Mouse (Mus musculus) right cerebral cortex, postnatal 14 days (tissue): Measurements from ENCODE around the gene Scnn1b.

Experiments
- DNase-seq: peaks from one replicate; pipeline ENCODE4 v3.0.0; 2022

Gene Scnn1b

GRCm38 (mm10) chr7:121864858-121865585, at the start of gene Scnn1b:
Gene Scnn1b (plus strand): TSS chr7:121865038.
- no peak for DNase-seq

- DNase-seq = no peak
Observed at GRCm38 (mm10) chr7:121821632-121822031, 43.2 kb upstream of the Scnn1b start.

DNA sequence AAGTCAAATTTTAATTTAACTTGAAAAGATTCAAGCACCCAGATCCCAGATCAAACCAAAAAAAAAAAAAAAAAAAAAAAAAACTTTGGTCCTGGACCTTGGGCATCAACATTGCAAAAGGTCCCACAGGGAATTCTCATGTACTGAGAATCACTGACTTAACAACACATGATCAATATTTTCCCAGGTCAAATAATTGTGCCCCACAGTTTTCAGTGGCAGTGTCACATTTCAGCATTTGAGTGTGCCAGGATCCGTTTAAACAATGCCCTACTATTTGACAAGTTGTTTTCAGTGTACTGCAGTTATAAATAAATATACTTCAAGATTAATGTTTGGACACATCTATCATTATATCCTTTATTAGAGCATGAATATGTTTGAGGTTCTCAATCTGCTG, 36.4 kb upstream of the Scnn1b start:
- no peak for DNase-seq

GRCm38 (mm10) chr7:121835392-121835791, 29.4 kb upstream of the Scnn1b start:
- no peak for DNase-seq

DNA sequence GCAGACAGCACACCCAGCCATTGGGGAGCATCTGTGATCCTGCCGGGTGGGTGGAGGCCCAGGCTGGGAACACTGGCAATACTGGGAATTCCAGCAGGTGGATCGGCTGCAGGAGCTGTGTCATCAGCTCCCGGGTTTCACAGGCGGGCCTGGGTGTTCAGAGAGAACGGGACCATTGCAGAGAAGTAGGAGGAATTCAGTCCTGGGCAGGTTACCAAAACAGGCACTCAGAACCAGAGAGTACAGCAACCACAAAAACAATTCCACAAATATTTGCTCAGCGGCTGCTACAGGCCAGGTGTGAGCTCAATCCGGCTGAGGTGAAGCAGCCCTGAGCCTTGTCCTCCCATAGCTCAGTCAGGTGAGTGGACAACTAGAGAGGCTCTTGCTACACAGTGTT, 28.0 kb upstream of the Scnn1b start:
- no peak for DNase-seq

GRCm38 (mm10) chr7:121840810-121841209, 24.0 kb upstream of the Scnn1b start:
- DNase-seq = no peak

- no peak for DNase-seq
Observed at GRCm38 (mm10) chr7:121842234-121842633, 22.6 kb upstream of the Scnn1b start.

GRCm38 (mm10) chr7:121845964-121846363, 18.9 kb upstream of the Scnn1b start:
- DNase-seq = no peak

DNA sequence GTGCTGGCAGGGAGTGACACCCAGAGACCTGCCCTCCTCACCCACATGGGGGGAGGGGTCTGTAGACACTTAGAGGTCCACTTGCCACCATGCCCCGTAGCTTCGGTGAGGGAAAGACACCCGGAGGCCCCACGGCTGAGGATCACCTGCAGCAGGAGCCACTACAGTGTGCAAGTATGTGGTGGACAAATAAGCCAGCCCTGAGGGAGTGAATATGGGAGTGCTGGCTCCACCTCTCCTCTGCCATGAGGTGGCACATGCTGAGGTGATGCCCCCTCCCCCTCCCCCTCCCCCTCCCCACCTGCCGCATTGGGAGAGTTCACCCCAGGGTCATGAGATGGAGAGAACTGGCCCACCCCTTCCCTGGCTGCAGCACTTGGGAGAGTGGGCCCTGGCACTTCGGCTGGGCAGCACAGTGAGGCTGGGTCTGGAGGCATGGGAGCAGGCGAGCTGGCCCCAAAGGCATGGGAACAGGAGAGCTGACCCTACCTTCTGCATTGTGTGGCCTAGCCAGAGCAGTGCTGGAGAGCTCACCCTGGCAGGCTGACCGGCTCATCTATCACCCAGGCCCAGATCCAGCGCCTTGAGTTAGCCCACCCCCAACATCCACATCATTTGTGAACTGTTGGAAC, 16.2 kb upstream of the Scnn1b start:
- no peak for DNase-seq

DNA sequence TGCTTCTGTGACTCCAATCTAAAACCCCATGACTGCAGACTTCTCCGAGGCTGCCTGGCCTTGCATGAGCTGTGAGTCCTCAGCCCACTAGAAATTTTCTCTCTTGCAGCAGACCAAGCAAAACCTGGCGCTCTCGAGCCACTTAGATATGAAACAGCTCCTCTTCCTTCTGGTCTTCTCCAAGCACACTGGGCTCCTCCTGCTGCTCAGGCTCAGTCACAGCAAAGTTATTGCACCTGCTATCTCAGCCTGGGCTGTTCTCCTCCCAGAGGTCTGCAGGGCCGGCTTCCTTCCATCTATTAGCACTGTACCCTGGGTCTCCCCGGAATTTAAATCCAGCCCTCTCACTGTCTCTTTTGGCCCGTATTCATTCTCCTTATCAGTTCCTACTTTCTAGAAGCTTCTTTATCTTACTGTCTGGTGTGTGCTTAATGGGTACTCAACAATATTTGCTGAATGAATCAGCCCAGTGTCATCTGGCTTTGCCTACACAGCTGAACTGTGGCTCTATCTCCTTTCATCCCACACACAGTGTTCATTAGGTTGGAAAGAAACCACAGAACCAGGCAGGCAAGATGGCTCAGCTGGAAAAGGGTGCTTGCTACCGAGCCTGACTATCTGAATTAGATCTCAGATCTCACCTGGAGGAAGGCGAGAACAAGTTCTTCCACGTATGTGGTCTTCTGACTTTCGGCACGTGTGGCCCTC, 7.5 kb upstream of the Scnn1b start:
- no peak for DNase-seq

- DNase-seq = no peak
Observed at GRCm38 (mm10) chr7:121858939-121859338, 5.9 kb upstream of the Scnn1b start.

DNA sequence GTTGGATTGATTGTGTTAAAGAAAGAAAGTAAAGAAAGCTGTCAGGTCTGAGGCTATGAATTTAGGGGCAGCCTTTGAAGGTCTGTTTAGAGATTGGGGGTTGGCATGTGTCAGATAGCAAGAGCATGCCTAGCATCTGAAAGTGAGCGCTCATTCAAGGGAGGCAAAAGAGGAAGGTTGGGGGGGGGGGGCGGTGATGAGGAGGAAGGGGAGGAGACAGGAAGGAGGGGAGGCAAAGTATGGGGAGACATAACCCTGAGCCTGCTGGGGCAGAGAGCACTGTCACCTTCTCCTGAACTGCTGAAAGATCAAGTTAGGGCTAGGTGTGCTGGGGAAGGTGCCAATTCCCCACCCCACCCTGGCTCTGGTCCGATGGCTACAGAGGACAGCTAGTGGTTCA, 6.8 kb downstream of the Scnn1b start:
- DNase-seq = no peak

GRCm38 (mm10) chr7:121873998-121874397, 9.2 kb downstream of the Scnn1b start:
- DNase-seq = no peak

- DNase-seq = no peak
Observed at GRCm38 (mm10) chr7:121874784-121875183, 9.9 kb downstream of the Scnn1b start.

- DNase-seq = no peak
Observed at GRCm38 (mm10) chr7:121880246-121880645, 15.4 kb downstream of the Scnn1b start.

DNA sequence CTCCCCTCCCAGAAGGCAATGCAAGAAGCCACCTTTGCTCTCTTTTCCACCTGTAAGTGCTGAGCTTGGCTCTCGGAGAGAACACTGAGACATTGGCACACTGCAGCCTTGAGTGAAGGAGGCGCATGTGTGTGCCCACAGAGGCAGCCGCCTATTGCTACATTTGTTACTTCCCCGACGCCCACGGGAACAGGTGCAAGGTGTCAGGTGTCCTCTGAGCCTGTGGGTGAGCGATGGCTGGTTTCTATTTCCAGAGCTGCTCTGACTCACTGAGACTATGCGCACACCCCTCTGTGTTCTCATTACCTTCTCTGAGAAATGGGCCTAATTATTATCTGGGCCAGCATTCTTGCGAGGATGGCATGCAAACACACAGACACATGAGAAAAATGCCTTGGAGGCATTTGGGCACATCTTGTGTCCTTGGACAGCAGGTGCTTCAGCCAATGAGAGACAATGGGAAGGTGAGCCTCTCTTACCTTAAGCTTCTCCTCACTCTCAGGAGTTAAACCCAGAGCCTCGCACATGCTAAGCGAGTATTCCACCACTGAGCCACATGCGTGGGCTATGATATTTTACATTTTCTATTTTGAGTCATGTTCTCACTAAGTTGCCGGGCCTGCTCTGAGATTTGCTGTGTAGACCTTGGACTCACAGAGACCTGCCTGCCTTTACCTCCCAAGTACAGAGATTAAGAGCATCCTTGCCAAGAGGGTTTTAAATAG, 26.0 kb downstream of the Scnn1b start:
- no peak for DNase-seq

DNA sequence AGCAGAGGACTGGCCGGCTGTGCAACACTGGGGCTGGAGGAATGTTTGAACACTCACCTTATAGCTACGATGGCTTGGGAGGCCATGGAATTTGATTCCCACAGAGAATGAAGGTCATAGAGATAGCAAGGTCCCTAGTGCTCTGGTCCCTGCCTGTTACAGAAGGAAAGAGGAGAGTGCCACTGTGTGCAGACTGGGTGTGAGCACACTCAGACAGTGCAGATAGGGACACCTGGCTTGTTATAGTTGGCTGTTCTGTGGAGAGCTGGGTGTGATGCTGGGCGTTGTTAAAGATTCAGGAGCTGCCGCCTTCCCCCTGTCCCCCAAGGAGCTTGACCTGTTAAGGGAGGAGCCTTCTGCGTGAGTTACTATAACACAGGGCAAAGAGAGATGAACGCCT, 31.9 kb downstream of the Scnn1b start:
- DNase-seq = no peak

- peak; percentile 40 for DNase-seq
Observed at GRCm38 (mm10) chr7:121899311-121899710, 34.5 kb downstream of the Scnn1b start.

DNA sequence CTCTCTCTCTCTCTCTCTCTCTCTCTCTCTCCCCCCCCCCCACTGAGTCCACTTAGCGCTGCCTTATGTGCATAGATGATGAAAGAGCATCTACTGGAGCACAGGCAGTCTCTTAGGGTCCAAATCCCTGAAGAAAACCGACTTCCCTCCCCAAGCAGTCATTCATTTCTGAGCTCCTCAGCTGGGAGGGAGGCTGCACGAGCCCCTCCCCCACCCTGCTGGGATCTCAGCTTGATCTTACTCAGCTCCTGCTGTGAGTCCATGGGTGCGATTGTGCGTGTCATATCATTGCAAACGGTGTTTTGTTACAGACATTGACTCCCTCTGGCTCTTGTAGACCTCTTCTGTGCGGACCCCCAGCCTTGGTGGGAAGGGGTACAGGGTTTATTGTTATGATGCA, 35.1 kb downstream of the Scnn1b start:
- peak; percentile 43 for DNase-seq

DNA sequence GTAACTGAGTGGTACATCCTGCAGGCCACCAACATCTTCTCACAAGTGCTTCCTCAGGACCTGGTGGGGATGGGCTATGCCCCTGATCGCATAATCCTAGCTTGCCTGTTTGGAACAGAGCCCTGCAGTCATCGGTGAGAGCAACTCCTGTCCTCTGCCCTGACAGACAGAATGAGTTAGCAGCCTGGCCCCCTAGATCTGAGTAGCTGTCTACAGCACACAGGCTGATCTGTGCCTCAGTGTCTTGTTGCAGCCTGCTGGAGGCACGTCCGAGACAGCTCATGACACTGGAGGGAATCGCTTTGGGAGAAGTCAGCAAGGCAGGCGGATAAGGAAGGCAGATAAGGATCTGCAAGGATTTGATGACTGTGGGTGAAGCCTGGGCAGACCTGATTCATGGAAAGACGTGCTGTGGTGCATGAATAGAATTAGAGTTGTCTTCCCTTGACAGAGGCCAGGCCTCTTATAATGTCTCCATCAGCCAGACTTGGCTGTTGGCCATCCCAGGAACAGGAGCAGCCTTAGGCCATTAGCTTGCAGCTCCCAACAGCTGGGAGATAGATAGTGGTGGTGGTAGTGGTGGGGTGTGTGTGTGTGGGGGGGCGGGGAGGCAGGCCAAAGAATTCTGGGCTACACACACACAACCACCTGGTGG, 38.0 kb downstream of the Scnn1b start:
- no peak for DNase-seq

DNA sequence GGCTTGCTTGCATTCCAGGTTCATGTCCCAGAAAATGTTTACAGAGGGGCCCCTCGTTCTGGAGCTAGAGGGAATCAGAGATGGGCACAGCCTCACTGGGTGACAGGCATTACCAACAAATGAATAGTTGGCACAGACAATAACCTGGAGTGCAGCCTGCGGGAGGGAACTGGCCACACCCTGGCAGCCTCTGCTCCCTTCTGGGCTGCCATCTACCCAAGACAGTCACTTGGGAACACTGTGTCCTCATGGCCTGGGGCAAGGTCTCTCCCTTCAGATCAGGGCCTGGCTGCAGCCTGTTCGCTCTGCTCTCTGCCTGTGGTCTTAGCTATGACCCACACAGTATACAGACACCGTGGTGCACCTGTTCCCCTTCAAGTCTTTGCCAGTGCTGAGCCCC, 42.0 kb downstream of the Scnn1b start:
- no peak for DNase-seq

GRCm38 (mm10) chr7:121912250-121912649, 47.4 kb downstream of the Scnn1b start:
- DNase-seq = no peak

GRCm38 (mm10) chr7:121913944-121914343, 49.1 kb downstream of the Scnn1b start:
- DNase-seq = no peak
